Mouse (Mus musculus): ENCODE measurements around the gene Fto. TPM values are rescaled to one million over a fixed set of nuclear protein-coding genes. Genes with fewer than 3 reads are reported as not detected.

The Fto gene
- total RNA-seq, 2 experiments from 2014 or later: 69.8 to 77.5 TPM

GRCm38 (mm10) chr8:91692056-91692721, 378.9 kb downstream of the Fto start:
- DNase-seq: no peak
- intact Hi-C loops (cut with DNase I): no loop called here

GRCm38 (mm10) chr8:91706533-91706932, 393.2 kb downstream of the Fto start:
- intact Hi-C loops (cut with DNase I): no loop called here

GRCm38 (mm10) chr8:91708661-91709060, 395.3 kb downstream of the Fto start:
- intact Hi-C loops (cut with DNase I): no loop called here

More at GRCm38 (mm10) chr8:91706533-91706932, 393.2 kb downstream of the Fto start:
- DNase-seq: no peak

GRCm38 (mm10) chr8:91709768-91710167, 396.4 kb downstream of the Fto start:
- intact Hi-C loops (cut with DNase I): no loop called here
- no peak for DNase-seq

More at GRCm38 (mm10) chr8:91708661-91709060, 395.3 kb downstream of the Fto start:
- no peak for DNase-seq

- intact Hi-C loops (cut with DNase I): no loop called here
- DNase-seq: no peak
These were observed 397.9 kb downstream of the Fto start for GRCm38 (mm10) chr8:91711202-91711601.

GRCm38 (mm10) chr8:91711981-91712598, 398.8 kb downstream of the Fto start:
- intact Hi-C loops (cut with DNase I): no loop called here
- DNase-seq: no peak

GRCm38 (mm10) chr8:91712731-91713569, 399.6 kb downstream of the Fto start:
- intact Hi-C loops (cut with DNase I): no loop called here
- DNase-seq: no peak

GRCm38 (mm10) chr8:91713677-91714312, 400.5 kb downstream of the Fto start:
- no peak for DNase-seq
- intact Hi-C loops (cut with DNase I): no loop called here

GRCm38 (mm10) chr8:91714733-91715132, 401.4 kb downstream of the Fto start:
- DNase-seq: no peak
- intact Hi-C loops (cut with DNase I): no loop called here

GRCm38 (mm10) chr8:91715387-91716085, 402.2 kb downstream of the Fto start:
- intact Hi-C loops (cut with DNase I): no loop called here

More at GRCm38 (mm10) chr8:91715387-91716085, 402.2 kb downstream of the Fto start:
- no peak for DNase-seq

Other genes with a start within 250 kb of the Fto start
- 10 to 100 TPM; 27.0 to 43.9 TPM for gene Rbl2, start 243.5 kb upstream of the Fto start, total RNA-seq (2021)
- gene Aktip, start 113.5 kb upstream of the Fto start, total RNA-seq (2021): 10 to 100 TPM; 45.9 to 46.2 TPM
- gene Rpgrip1l, start 263 bp upstream of the Fto start, total RNA-seq (2021): 1 to 10 TPM; 1.6 to 2.7 TPM

Measured in gastrocnemius, postnatal 36 days (tissue).